Mouse (Mus musculus): ENCODE results near the gene Frmpd3.

The Frmpd3 gene

GRCm38 (mm10) chrX:140456279-140456731 lies 114.2 kb downstream of the Frmpd3 start, which contains the start of gene Prps1:
TSS of gene Prps1 (plus strand) at chrX:140456613.
- in situ Hi-C loops (cut with MboI, MseI): no loop called here

DNA sequence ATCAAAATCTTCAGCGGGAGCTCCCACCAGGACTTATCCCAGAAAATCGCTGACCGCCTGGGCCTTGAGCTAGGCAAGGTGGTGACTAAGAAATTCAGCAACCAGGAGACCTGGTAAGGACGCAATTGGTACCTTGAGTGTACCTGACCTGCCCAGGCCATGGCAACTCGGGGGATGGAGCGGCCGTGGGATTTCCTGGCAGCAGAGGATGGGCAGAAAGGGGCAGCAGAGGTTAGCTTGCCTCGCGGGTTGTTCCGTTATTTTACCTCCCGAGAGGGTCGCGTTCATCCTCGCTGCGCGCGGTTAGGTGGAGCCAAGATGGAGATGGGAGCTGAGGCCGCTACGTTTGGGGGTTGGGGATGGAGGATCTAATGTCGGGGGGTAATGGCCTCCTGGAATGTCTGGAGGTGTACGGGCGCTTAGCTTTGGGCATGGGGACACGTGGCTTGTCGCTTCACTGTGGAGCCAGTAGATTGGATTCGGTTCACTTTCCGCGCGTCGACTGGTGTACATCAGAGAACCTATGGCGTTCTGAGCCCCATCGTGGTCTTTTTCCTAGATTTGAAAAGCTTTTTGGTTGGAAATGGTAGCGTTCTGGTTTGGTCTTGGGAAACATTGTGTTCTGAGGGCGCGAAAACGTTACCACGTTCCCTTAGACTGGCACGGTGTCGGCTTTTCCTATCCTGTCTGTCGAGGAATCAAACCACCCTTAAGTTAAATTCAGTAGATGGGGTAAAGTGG lies 114.9 kb downstream of the Frmpd3 start:
- in situ Hi-C loops (cut with MboI, MseI): no loop called here

DNA sequence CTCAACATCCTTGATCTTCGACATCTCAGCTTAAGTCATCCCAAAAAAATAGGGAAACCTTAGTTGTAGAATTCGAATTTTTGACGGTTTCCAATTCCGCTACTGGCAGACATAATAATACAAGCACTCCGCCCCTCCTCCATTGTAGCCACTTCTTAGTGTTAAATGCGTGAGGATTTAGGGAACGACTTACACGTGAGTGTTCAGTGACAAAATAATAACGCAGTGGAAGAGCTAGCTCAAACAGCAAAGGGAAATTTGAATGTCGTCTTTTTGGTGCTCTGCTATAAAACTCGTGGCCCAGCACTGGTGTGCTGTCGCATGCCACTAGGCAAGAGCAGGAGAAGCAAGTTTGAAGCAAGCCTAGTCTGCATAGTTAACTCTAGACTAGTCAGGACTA lies 115.4 kb downstream of the Frmpd3 start:
- in situ Hi-C loops (cut with MboI, MseI): no loop called here

- in situ Hi-C loops (cut with MboI, MseI): loop anchor here (25.0 kb wide), 1 partner anchor 684 kb away; no protein-coding TSS in a partner anchor
Observed at GRCm38 (mm10) chrX:140478231-140478630, 136.2 kb downstream of the Frmpd3 start.

DNA sequence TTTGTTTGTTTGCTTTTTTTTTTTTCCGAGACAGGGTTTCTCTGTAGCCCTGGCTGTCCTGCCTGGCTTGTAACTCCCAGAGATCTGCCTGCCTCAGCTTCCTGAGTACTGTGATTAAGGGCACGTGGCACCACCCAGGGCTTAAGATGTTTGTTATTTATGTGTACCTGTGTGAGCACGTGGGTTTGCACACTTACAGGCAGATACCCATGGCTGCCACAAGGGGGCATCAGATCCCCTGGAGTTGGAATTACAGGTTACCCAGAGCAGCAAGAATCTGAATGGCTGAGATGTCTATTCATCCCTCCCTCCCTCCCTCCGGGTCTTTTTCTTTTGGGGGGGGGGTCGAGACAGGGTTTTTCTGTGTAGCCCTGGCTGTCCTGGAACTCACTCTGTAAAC lies 137.1 kb downstream of the Frmpd3 start:
- in situ Hi-C loops (cut with MboI, MseI): loop anchor here (25.0 kb wide), 1 partner anchor 683 kb away; no protein-coding TSS in a partner anchor

Measured in T-helper 1 cell (primary cell).